Mouse (Mus musculus): Measurements from ENCODE around the gene Asah2.

DNA sequence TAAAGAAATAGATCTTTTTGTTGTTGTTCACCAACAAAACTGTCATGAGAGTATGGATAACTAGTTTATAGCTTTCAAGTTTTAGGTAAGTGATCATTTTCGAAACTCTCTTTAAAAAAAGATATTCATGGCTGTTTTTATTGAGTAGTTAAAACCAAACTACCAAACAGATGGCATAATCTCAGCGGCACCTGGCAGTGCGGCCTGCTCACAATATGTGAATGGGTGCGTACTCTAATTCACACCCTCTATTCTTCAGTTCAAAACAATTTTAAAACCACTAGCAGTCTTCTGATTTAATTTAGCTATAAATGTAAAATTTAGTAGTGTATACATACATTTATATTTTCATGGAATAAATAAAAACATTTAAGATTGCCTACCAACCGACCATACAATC lies 15.2 kb upstream of the Asah2 start:
- TF ChIP-seq CTCF (IDR thresholded peaks at IDR 0.05; ENCODE audit: insufficient read depth, low read depth, low read length) (no peak), POLR2A (IDR thresholded peaks at IDR 0.05; ENCODE audit: insufficient read depth, low read depth, low read length) (no peak)
